Mouse (Mus musculus) C2C12 (cell line): ENCODE data around the gene Foxp1. TPM values are rescaled to one million over a fixed set of nuclear protein-coding genes. Genes with fewer than 3 reads are reported as not detected.

ENCODE experiments used
- H3K27me3 ChIP-seq: one replicate; pipeline ENCODE4 v1.6.1; 2011; ENCODE audit not compliant: control insufficient read depth, insufficient read depth, insufficient read length
- H3K36me3 ChIP-seq: one replicate; pipeline ENCODE4 v1.6.1; 2011; ENCODE audit not compliant: control insufficient read depth, insufficient read depth
- H3K4me3 ChIP-seq: one replicate; pipeline ENCODE4 v1.5.1; 2011; ENCODE audit warnings: mild to moderate bottlenecking, control low read depth; ENCODE audit not compliant: poor library complexity, insufficient read depth, severe bottlenecking
- H3K79me2 ChIP-seq: one replicate; pipeline ENCODE4 v1.6.1; 2011; ENCODE audit not compliant: control insufficient read depth, insufficient read depth
- H3K79me3 ChIP-seq: one replicate; pipeline ENCODE4 v1.6.1; 2011; ENCODE audit warnings: low read depth, control low read depth
- H3ac ChIP-seq: one replicate; pipeline ENCODE3; 2011; ENCODE audit warnings: low read depth; ENCODE audit not compliant: control insufficient read depth, insufficient read length
- CEBPB ChIP-seq: IDR thresholded peaks from one replicate; pipeline ENCODE4 v1.6.1; 2011; ENCODE audit warnings: low read depth, mild to moderate bottlenecking, control low read depth, moderate library complexity
- CTCF ChIP-seq: IDR thresholded peaks from one replicate; pipeline ENCODE4 v1.5.1; 2011; ENCODE audit not compliant: control insufficient read depth, insufficient read depth, insufficient read length
- FOSL1 ChIP-seq: IDR thresholded peaks from one replicate; pipeline ENCODE4 v1.8.0; 2011; ENCODE audit warnings: mild to moderate bottlenecking, low read length; ENCODE audit not compliant: poor library complexity, insufficient read depth, severe bottlenecking
- MAX ChIP-seq: IDR thresholded peaks from one replicate; pipeline ENCODE4 v1.6.1; 2011; ENCODE audit warnings: mild to moderate bottlenecking, control low read depth
- MYOD1 ChIP-seq: IDR thresholded peaks from one replicate; pipeline ENCODE4 v1.6.1; 2011; ENCODE audit warnings: low read depth; ENCODE audit not compliant: control insufficient read depth, insufficient read length
- MYOG ChIP-seq: IDR thresholded peaks from one replicate; pipeline ENCODE4 v1.6.1; 2011; ENCODE audit not compliant: control insufficient read depth, insufficient read length; ENCODE audit errors: extremely low read depth
- USF1 ChIP-seq: IDR thresholded peaks from one replicate; pipeline ENCODE4 v1.6.1; 2011; ENCODE audit warnings: low read depth, mild to moderate bottlenecking, control low read depth, moderate library complexity
- polyA plus RNA-seq: library from polyadenylated mRNA; unstranded; fragments of >200 nt; fragmentation: generic; extraction: Trizol; gene quantifications from one replicate; pipeline ENCODE4 v1.2.1, GENCODE M21; 2012; ENCODE audit warnings: missing spikeins

The Foxp1 gene
- polyA plus RNA-seq, 1 experiment, result 25.9 TPM

GRCm38 (mm10) chr6:99210161-99210560 is 312.4 kb downstream of the Foxp1 start:
- TF ChIP-seq CTCF (no peak), MAX (no peak), FOSL1 (no peak), USF1 (no peak), CEBPB (no peak), MYOG (no peak), MYOD1 (no peak)
- no peaks in the 10 kb centered on the region for H3K79me2 ChIP-seq
- no peaks in the 10 kb centered on the region for H3K27me3 ChIP-seq
- H3K36me3 ChIP-seq, result no peaks in the 10 kb centered on the region
- H3K4me3 ChIP-seq, result no peak overlapping the region
- H3ac ChIP-seq, result no peak overlapping the region
- H3K79me3 ChIP-seq, result no peaks in the 10 kb centered on the region

GRCm38 (mm10) chr6:99207226-99207885 is 315.2 kb downstream of the Foxp1 start:
- H3ac ChIP-seq, result no peak overlapping the region
- H3K79me2 ChIP-seq, result no peaks in the 10 kb centered on the region
- no peaks in the 10 kb centered on the region for H3K79me3 ChIP-seq
- no peaks in the 10 kb centered on the region for H3K27me3 ChIP-seq
- H3K36me3 ChIP-seq, result no peaks in the 10 kb centered on the region
- no peak overlapping the region for H3K4me3 ChIP-seq
- no peak for TF ChIP-seq FOSL1
- no peak for TF ChIP-seq MYOG
- no peak for TF ChIP-seq MYOD1
- TF ChIP-seq USF1, result no peak
- no peak for TF ChIP-seq CTCF
- no peak for TF ChIP-seq CEBPB
- TF ChIP-seq MAX, result no peak

DNA sequence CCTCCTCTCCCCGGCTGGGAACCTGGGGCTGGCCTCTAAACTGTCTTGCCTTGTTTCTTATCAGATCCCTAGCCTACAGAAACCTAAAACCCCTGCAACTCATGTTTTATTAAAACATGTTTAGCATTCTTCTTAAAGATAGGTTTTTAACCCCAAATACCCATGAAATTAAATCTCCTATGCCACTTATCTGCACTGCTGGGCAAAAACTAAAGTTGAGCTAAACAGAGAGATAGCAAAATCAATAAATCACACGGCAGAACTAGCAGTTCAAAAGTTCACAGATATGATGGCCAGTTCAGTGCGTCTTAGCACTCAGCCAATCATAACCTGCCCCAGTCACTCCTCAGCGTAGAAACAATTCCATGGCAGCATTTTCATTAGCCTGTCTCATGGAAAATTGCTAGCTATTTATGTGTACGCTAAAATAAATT is 316.1 kb downstream of the Foxp1 start:
- Histone ChIP-seq H3K79me2 (no peaks in the 10 kb centered on the region), H3K36me3 (no peaks in the 10 kb centered on the region), H3K27me3 (no peaks in the 10 kb centered on the region), H3K4me3 (no peak overlapping the region), H3ac (no peak overlapping the region), H3K79me3 (no peaks in the 10 kb centered on the region)
- no peak for TF ChIP-seq USF1
- TF ChIP-seq MAX, result no peak
- TF ChIP-seq MYOD1, result no peak
- no peak for TF ChIP-seq FOSL1
- TF ChIP-seq CEBPB, result no peak
- no peak for TF ChIP-seq MYOG
- no peak for TF ChIP-seq CTCF

DNA sequence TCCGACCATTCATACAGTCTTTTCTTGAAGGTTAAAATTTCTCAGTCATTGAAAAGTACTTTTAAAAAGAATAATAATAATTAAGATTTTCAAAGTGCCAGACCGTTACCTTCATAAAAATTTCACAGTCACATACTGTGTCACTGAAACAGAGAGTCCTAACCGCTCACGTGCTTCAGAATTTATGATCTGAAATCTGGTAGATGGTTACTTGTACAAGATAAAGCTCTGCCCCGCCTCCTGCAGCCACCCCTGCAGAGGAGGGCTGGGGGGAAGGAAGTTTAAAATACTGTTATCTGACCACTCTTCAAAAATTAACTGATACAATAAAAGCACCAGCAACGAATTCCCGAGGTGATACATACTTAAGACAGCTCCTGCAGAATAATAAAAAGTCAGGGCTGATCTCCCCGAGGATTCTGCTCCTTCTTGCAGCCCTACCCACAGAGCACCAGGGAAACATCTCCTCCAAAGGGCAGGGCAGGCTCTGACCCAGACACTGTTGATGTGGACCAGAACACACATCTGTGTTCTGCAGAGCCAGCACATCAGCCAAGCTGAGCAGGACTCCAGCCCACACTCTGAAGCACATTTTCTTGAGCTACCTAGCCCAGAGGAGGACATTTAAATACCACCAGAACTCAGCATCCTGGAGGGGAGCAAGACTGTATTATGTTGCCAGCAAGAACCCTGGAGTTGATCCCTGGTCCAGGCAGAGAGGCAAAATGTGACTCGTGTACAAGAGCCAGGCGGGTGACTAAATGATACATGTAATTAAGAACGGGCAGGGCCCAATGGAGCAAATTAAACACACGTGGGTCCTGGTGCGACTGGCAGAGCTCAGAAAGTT is 316.7 kb downstream of the Foxp1 start:
- H3K27me3 ChIP-seq, result no peaks in the 10 kb centered on the region
- no peak for TF ChIP-seq FOSL1
- no peak for TF ChIP-seq MYOD1
- no peak for TF ChIP-seq CTCF
- no peak for TF ChIP-seq MAX
- no peak for TF ChIP-seq MYOG
- no peak for TF ChIP-seq CEBPB
- TF ChIP-seq USF1, result no peak
- no peaks in the 10 kb centered on the region for H3K79me3 ChIP-seq
- H3ac ChIP-seq, result no peak overlapping the region
- H3K4me3 ChIP-seq, result no peak overlapping the region
- H3K36me3 ChIP-seq, result no peaks in the 10 kb centered on the region
- H3K79me2 ChIP-seq, result no peaks in the 10 kb centered on the region

DNA sequence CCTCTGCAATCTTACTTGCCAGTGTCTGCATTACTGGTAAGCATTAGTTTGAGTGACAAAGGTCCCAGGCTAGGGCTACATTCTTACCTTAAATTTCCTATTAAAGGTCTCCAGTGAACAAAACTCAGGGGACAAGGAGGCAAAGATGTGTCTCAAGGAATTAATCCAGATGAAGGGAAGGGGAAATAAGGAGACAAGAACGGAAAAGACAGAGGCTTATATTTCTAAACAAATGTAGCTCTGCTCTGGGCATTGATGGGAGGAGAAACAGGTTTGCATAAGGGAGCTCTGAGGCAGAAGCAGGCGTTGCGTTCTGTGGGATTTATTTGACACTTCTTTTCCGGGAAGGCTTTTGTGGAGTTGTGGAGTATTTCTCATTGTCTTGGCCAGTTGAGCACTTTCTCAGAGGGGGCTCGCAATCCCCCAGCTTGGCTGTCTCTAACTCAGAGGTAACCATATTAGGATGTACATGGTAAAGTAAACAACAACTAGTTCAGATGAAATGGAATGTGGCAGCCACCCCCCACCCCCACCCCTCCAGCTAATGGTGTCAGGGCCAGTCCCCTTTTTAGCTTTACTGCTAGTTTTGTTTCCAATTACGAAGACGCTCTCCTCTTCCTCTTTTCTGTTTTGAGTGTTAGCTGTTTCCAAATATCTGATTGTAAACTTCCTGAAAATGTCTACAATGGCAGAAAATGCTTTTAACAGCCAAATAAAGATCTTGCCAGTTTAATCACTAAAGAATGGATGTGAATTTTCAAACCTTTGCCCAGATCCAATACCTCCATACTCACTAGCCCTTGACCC is 317.5 kb downstream of the Foxp1 start:
- Histone ChIP-seq H3K4me3 (no peak overlapping the region), H3ac (no peak overlapping the region), H3K36me3 (no peaks in the 10 kb centered on the region), H3K79me2 (no peaks in the 10 kb centered on the region), H3K27me3 (no peaks in the 10 kb centered on the region), H3K79me3 (no peaks in the 10 kb centered on the region)
- no peak for TF ChIP-seq CTCF
- TF ChIP-seq MYOD1, result no peak
- no peak for TF ChIP-seq MYOG
- TF ChIP-seq CEBPB, result no peak
- no peak for TF ChIP-seq USF1
- no peak for TF ChIP-seq FOSL1
- TF ChIP-seq MAX, result no peak
